Mouse (Mus musculus): ENCODE data around the gene Gm10600.
"Not testable (repeated sequence)": the region's sequence is repeated elsewhere in the genome, so short reads cannot be mapped to it uniquely, and the experiment has no call there.

Gene Gm10600

GRCm38 (mm10) chr4:42240339-42240738 is at the start of gene Gm10600:
Gene Gm10600, plus strand, starts transcription at chr4:42240639.
- DNase-seq = not testable (repeated sequence)

- not testable (repeated sequence) for DNase-seq
These were observed 15.0 kb downstream of the Gm10600 start, which contains the start of gene Ccl21b for GRCm38 (mm10) chr4:42255467-42255866. Gene Ccl21b, plus strand, starts transcription at chr4:42255767.
